Mouse (Mus musculus) forebrain, embryonic 10.5 days (tissue): Measurements from ENCODE around the gene Sptlc2. TPM values are rescaled to one million over a fixed set of nuclear protein-coding genes. Genes with fewer than 3 reads are reported as not detected.
"Not testable (repeated sequence)": the region's sequence is repeated elsewhere in the genome, so short reads cannot be mapped to it uniquely, and the experiment has no call there.

Experiments
- DNase-seq: peaks from one replicate; pipeline ENCODE4 v3.0.0-alpha.2; 2017; ENCODE audit warnings: low spot score; ENCODE audit errors: extremely low spot score
- H3K27ac ChIP-seq: fragments of 300-500 bp; sonication (generic); 2 replicates; pipeline ENCODE4 v1.5.1; 2016; ENCODE audit warnings: mild to moderate bottlenecking
- H3K27me3 ChIP-seq: fragments of 300-500 bp; sonication (generic); 2 replicates; pipeline ENCODE4 v1.6.1; 2016; ENCODE audit warnings: mild to moderate bottlenecking; ENCODE audit not compliant: poor library complexity, severe bottlenecking
- H3K36me3 ChIP-seq: fragments of 300-500 bp; sonication (generic); replicated peaks from 2 replicates; pipeline ENCODE4 v1.6.1; 2016; ENCODE audit warnings: mild to moderate bottlenecking, moderate library complexity
- H3K4me1 ChIP-seq: fragments of 300-500 bp; sonication (generic); 2 replicates; pipeline ENCODE4 v1.6.1; 2016
- H3K4me3 ChIP-seq: fragments of 300-500 bp; sonication (generic); 2 replicates; pipeline ENCODE4 v1.5.1; 2016; ENCODE audit warnings: mild to moderate bottlenecking, moderate library complexity
- H3K9me3 ChIP-seq: fragments of 300-500 bp; sonication (generic); 2 replicates; pipeline ENCODE4 v1.6.1; 2016; ENCODE audit warnings: mild to moderate bottlenecking, moderate library complexity
- WGBS: fragments of 180-500 bp; shearing (Covaris S2); methylation state at CpG from one replicate; pipeline ENCODE4 v1.1.7; 2016; 5-methylcytosine and 5-hydroxymethylcytosine counted together
- polyA plus RNA-seq: library from polyadenylated mRNA; unstranded; fragments of >200 nt; fragmentation: Nextera tagmentation; extraction: Ambion mirVana; gene quantifications from 2 replicates; pipeline ENCODE4 v1.2.1, GENCODE M21; 2016

Sptlc2 gene
- polyA plus RNA-seq, 1 experiment from 2014 or later = 56.1 TPM

- Histone ChIP-seq H3K27ac (no peak overlapping the region), H3K4me1 (peaks cover 30% of the 10 kb centered on the region), H3K4me3 (no peak overlapping the region), H3K27me3 (no peaks in the 10 kb centered on the region), H3K9me3 (no peaks in the 10 kb centered on the region), H3K36me3 (peaks cover 26% of the 10 kb centered on the region)
- 38% methylated on average over 14 of the region's 14 CpGs for WGBS
- no peak for DNase-seq
These were observed 108.3 kb downstream of the Sptlc2 start for GRCm38 (mm10) chr12:87279879-87280278.

- 61% methylated on average over 3 of the region's 3 CpGs for WGBS
- Histone ChIP-seq H3K4me1 (peaks cover 30% of the 10 kb centered on the region), H3K4me3 (no peak overlapping the region), H3K9me3 (no peaks in the 10 kb centered on the region), H3K27me3 (no peaks in the 10 kb centered on the region), H3K27ac (no peak overlapping the region), H3K36me3 (peaks cover 31% of the 10 kb centered on the region)
- no peak for DNase-seq
These were observed 108.8 kb downstream of the Sptlc2 start for GRCm38 (mm10) chr12:87279350-87279749.

- DNase-seq = peak; percentile 30
These were observed 109.9 kb downstream of the Sptlc2 start for GRCm38 (mm10) chr12:87278118-87278730.

DNA sequence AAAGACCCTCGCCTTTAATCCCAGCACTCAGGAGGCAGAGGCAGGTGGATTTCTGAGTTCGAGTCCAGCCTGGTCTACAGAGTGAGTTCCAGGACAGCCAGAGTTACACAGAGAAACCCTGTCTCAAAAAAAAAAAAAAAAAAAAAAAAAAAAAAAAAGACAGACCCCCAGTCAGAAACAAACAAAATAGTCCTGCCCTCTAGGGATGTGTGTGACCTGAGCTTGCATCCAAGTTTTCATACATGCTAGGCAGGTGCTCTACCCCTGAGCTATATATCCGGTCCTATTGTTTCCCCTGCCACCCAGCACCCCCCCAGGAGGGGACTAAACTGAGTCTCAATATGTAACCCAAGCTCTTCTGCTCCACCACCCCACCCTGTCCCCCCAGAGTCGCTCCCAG, 110.9 kb downstream of the Sptlc2 start:
- H3K36me3 ChIP-seq = peaks cover 52% of the 10 kb centered on the region
- not testable (repeated sequence) for H3K27me3 ChIP-seq, H3K4me3 ChIP-seq, H3K9me3 ChIP-seq, DNase-seq, H3K27ac ChIP-seq
- peaks cover 22% of the 10 kb centered on the region for H3K4me1 ChIP-seq
- WGBS = 94% methylated on average over 4 of the region's 4 CpGs

More at GRCm38 (mm10) chr12:87278118-87278730, 109.9 kb downstream of the Sptlc2 start:
- 23% methylated on average over 6 of the region's 6 CpGs for WGBS
- peaks cover 42% of the 10 kb centered on the region for H3K36me3 ChIP-seq
- 0 out of 2 replicates have a peak overlapping the region, but pooled peaks have one; percentile 35 for H3K27ac ChIP-seq
- no peaks in the 10 kb centered on the region for H3K27me3 ChIP-seq
- peaks cover 22% of the 10 kb centered on the region for H3K4me1 ChIP-seq
- no peak overlapping the region for H3K4me3 ChIP-seq
- H3K9me3 ChIP-seq = no peaks in the 10 kb centered on the region

GRCm38 (mm10) chr12:87274853-87275831, 113.0 kb downstream of the Sptlc2 start:
- no peak for DNase-seq
- WGBS = 95% methylated on average over 9 of the region's 9 CpGs
- H3K36me3 ChIP-seq = peaks cover 73% of the 10 kb centered on the region
- no peaks in the 10 kb centered on the region for H3K9me3 ChIP-seq
- H3K27ac ChIP-seq = no peak overlapping the region
- no peak overlapping the region for H3K4me3 ChIP-seq
- H3K4me1 ChIP-seq = peaks cover 22% of the 10 kb centered on the region
- H3K27me3 ChIP-seq = no peaks in the 10 kb centered on the region

DNA sequence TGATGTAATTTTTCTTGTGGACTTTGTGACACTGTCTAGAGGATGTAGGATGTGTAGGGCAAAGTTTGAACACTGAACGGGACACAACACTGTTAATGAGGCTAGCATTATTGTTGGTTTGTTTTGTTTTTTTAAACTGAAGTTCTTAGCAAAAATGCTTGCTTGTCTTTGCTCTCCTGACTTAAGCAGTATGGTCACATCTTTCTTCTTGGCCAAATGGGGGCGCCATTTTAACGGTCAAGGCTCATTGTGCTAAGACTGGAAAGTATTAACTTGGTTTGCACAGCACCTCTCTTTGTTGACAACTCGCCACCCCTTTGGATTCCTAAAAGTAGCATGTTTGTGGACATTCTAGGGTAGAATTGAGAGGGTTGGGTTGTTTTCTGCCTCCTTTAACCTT, 120.5 kb downstream of the Sptlc2 start:
- H3K27ac ChIP-seq = peak overlapping the region; percentile 93

GRCm38 (mm10) chr12:87266827-87267603, 121.1 kb downstream of the Sptlc2 start:
- Histone ChIP-seq H3K9me3 (no peaks in the 10 kb centered on the region), H3K27ac (peak overlapping the region; percentile 93), H3K4me3 (peak overlapping the region; percentile 81), H3K36me3 (peaks cover 62% of the 10 kb centered on the region), H3K4me1 (peaks cover 25% of the 10 kb centered on the region), H3K27me3 (no peaks in the 10 kb centered on the region)
- DNase-seq = peak; percentile 57
- under 1% methylated on average over 31 of the region's 31 CpGs for WGBS

More for the DNA sequence above, 120.5 kb downstream of the Sptlc2 start:
- no peaks in the 10 kb centered on the region for H3K27me3 ChIP-seq
- peak; percentile 33 for DNase-seq
- H3K9me3 ChIP-seq = no peaks in the 10 kb centered on the region
- peak overlapping the region; percentile 81 for H3K4me3 ChIP-seq
- H3K4me1 ChIP-seq = peaks cover 25% of the 10 kb centered on the region
- WGBS = 35% methylated on average over 4 of the region's 4 CpGs
- peaks cover 62% of the 10 kb centered on the region for H3K36me3 ChIP-seq

- peak; percentile 88 for DNase-seq
- no peaks in the 10 kb centered on the region for H3K9me3 ChIP-seq
- peaks cover 25% of the 10 kb centered on the region for H3K4me1 ChIP-seq
- WGBS = 0% methylated on average over 31 of the region's 31 CpGs
- peaks cover 62% of the 10 kb centered on the region for H3K36me3 ChIP-seq
- H3K4me3 ChIP-seq = peak within 1 kb of the TSS; percentile 81
- H3K27ac ChIP-seq = peak within 1 kb of the TSS; percentile 93
- no peaks in the 10 kb centered on the region for H3K27me3 ChIP-seq
These were observed 121.9 kb downstream of the Sptlc2 start, which contains the start of the genes Vipas39 and Ahsa1 for GRCm38 (mm10) chr12:87266108-87266826. Gene Vipas39 (minus strand): TSS chr12:87266256. Gene Ahsa1 (plus strand): TSS chr12:87266479.

DNA sequence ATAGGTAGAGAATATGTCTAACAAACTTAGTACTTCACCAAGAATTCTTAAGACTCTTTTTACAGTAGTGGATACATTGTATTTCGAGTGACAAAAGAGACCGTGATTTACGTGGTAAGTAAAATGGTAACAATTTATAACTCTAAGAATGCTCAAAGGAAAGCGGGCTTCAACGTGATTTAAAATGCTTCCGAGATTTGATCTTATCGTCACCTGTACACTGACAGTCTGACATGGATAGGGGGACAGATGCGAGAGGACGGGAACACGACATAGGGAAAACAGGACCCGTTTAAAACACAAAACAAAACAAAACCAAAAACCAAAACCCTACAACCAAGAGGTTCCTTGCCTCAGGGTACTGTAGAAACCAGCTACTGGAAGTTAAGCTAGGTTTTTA, 122.7 kb downstream of the Sptlc2 start:
- Histone ChIP-seq H3K4me3 (peak overlapping the region; percentile 81), H3K9me3 (no peaks in the 10 kb centered on the region), H3K4me1 (peaks cover 25% of the 10 kb centered on the region), H3K36me3 (peaks cover 62% of the 10 kb centered on the region), H3K27ac (peak overlapping the region; percentile 93), H3K27me3 (no peaks in the 10 kb centered on the region)
- WGBS = 33% methylated on average over 11 of the region's 11 CpGs
- DNase-seq = no peak

DNA sequence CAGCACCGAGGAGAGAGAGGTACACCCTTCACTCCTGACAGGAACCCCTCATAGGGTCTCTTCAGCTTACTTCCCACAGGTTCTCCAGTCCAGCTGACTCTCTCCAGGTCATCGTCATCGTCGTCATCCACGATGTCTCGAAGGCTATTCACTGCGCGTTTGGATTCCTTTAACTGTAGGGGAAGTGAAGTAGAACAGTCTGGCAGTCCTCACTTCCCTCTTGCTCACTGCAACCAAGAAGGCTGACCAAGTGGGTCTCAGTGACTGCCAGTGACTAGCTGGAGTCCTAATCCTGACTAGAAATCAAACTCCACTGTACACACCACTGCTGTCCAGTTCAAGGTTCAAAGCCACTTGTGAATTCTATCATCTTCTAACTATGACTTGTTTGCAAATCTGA, 127.6 kb downstream of the Sptlc2 start:
- H3K36me3 ChIP-seq = peaks cover 83% of the 10 kb centered on the region
- H3K9me3 ChIP-seq = no peaks in the 10 kb centered on the region
- H3K27ac ChIP-seq = no peak overlapping the region
- DNase-seq = no peak
- WGBS = 96% methylated on average over 8 of the region's 8 CpGs
- no peaks in the 10 kb centered on the region for H3K27me3 ChIP-seq
- peaks cover 11% of the 10 kb centered on the region for H3K4me1 ChIP-seq
- no peak overlapping the region for H3K4me3 ChIP-seq

DNA sequence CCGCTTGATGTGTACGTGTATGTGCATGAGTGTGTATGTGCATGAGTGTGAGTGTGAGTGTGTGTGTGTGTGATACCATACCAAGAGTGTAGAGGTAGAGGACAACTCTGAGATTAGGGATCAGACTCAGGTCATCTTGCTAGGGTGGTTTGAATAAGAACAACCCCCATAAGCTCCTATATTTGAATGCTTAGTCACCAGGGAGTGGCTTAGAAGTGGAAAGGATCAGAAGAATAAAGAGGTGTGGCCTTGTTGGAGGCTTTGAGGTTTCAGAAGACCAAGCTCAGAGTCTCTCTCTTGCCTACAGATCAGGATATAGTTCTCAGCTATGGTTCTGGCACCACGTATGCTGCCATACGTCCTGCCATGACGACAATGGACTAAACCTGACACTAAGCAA, 131.5 kb downstream of the Sptlc2 start:
- Histone ChIP-seq H3K27me3 (no peaks in the 10 kb centered on the region), H3K27ac (no peak overlapping the region), H3K36me3 (peaks cover 95% of the 10 kb centered on the region), H3K4me1 (no peaks in the 10 kb centered on the region), H3K9me3 (no peaks in the 10 kb centered on the region), H3K4me3 (no peak overlapping the region)
- DNase-seq = no peak
- WGBS = 94% methylated on average over 5 of the region's 5 CpGs
